Mouse (Mus musculus) neural tube, embryonic 14.5 days (tissue): ENCODE measurements around the gene Dus1l. TPM values are rescaled to one million over a fixed set of nuclear protein-coding genes. Genes with fewer than 3 reads are reported as not detected.

Source experiments
- ATAC-seq: fragments of 200-750 bp; cut with Nextera tagmentation; 2 replicates; pipeline ENCODE4 v1.8.0; 2017; ENCODE audit warnings: low read depth, mild to moderate bottlenecking, moderate TSS enrichment, moderate library complexity
- H3K27ac ChIP-seq: fragments of 300-500 bp; sonication (generic); 2 replicates; pipeline ENCODE4 v1.5.1; 2014; ENCODE audit warnings: low read depth, mild to moderate bottlenecking, control low read depth, low read length, moderate library complexity, mixed read lengths
- H3K27me3 ChIP-seq: fragments of 300-500 bp; sonication (generic); 2 replicates; pipeline ENCODE4 v1.6.1; 2014; ENCODE audit warnings: low read length; ENCODE audit not compliant: control insufficient read depth, insufficient read depth
- H3K36me3 ChIP-seq: fragments of 300-500 bp; sonication (generic); 2 replicates; pipeline ENCODE4 v1.6.1; 2014; ENCODE audit warnings: low read length, mixed read lengths; ENCODE audit not compliant: control insufficient read depth, insufficient read depth
- H3K4me1 ChIP-seq: fragments of 300-500 bp; sonication (generic); 2 replicates; pipeline ENCODE4 v1.6.1; 2014; ENCODE audit warnings: low read length; ENCODE audit not compliant: control insufficient read depth, insufficient read depth
- H3K4me2 ChIP-seq: fragments of 300-500 bp; sonication (generic); 2 replicates; pipeline ENCODE4 v1.6.1; 2014; ENCODE audit warnings: mild to moderate bottlenecking, low read depth, low read length, control low read depth
- H3K4me3 ChIP-seq: fragments of 300-500 bp; sonication (generic); 2 replicates; pipeline ENCODE4 v1.5.1; 2014; ENCODE audit warnings: low read depth, low read length, control low read depth, mixed read lengths
- H3K9ac ChIP-seq: fragments of 300-500 bp; sonication (generic); replicated peaks from 2 replicates; pipeline ENCODE4 v1.6.1; 2014; ENCODE audit warnings: low read depth, mild to moderate bottlenecking, control low read depth, low read length, mixed read lengths
- H3K9me3 ChIP-seq: fragments of 300-500 bp; sonication (generic); 2 replicates; pipeline ENCODE4 v1.6.1; 2016; ENCODE audit warnings: low read length; ENCODE audit not compliant: control insufficient read depth
- WGBS: fragments of 180-500 bp; shearing (Covaris S2); extraction: QIAGEN DNeasy Blood & Tissue Kit; methylation state at CpG from one replicate; pipeline ENCODE4 v1.1.7; 2014; 5-methylcytosine and 5-hydroxymethylcytosine counted together
- polyA plus RNA-seq: library from polyadenylated mRNA; unstranded; fragments of >200 nt; fragmentation: Nextera tagmentation; extraction: Ambion mirVana; gene quantifications from 2 replicates; pipeline ENCODE4 v1.2.1, GENCODE M21; 2014

Dus1l gene
- polyA plus RNA-seq, 1 experiment from 2014 or later = 44.8 TPM

DNA sequence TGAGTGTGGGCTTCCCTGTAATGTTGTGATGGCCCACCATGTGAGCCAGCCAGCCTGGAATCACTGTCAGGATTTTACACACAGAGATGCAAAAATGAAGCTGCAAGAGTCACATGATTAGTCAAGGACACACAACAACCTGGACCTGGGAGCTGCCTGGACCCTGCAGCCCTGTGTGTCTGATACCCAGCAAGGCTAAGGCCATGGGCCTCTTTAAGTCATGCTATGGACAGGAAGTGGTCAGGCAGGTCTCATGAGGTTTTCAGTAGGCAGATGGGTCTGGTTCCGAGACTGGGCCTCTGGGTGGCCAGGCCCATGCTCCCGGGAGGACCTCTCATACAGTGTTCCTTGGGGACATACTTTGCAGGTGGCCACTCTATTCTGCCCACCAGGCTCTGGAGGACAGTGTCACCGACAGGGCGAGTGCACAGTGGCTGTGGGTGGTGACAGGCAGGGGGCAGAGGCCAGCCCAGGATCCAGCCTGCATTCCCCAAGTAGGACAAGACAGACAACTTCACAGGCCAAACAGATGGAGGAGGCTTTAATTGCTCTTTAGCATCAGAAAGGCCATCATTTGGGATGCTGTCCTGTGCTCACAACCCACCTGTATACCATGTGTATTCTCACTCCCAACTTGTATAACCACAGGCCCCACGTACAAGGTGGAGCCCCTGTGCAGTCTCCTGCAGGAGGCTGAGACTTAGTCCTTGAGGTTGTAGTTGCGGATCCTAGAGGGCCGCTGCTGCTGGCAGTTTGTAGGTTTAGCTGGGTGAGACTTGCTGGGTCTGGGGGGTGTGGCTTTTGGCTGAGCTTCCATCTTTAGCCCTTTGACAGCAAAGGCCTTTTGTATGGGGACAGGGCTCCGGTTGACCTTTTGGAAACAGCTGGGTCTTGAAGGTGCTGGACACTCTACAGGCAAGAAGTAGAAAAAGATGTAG lies 30.1 kb upstream of the Dus1l start:
- no peaks in the 10 kb centered on the region for H3K27me3 ChIP-seq
- no peak overlapping the region for H3K9ac ChIP-seq
- peaks cover 24% of the 10 kb centered on the region for H3K4me1 ChIP-seq
- no peaks in the 10 kb centered on the region for H3K9me3 ChIP-seq
- ATAC-seq = no peak
- no peak overlapping the region for H3K4me3 ChIP-seq
- peak overlapping the region; percentile 99; the same call in 1 of the 2 replicates for H3K27ac ChIP-seq
- H3K4me2 ChIP-seq = no peak overlapping the region
- WGBS = 76% methylated on average over 8 of the region's 8 CpGs
- no peaks in the 10 kb centered on the region for H3K36me3 ChIP-seq

DNA sequence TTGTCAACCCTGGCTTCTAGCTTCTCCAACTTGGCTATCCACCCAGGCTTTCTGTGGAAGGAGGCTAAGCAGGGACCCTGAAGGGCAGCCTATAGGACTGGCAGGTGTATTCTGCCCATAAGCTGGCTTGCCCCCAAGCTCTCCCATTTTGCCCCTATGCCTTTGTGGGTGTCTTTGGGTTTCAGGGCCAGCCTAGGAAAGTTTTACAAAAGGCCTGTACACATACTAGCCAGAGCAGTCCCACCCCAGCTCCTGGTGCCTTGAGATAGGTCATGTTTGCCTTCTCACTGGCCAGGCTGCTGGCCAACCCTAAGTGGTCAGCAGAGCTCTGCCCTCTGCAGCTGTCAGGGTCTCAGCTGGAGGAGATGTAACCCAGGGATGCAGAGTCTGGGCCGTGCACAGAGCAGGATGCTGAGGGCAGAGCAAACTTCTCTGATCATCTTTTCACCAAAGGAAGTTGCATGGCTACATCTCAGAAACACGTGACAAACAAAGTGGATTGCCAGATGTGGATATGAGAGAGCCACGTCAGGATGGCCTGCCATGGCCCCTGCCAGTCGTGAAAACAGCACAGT lies 29.2 kb upstream of the Dus1l start:
- peak overlapping the region; percentile 95 for H3K9ac ChIP-seq
- peaks cover 28% of the 10 kb centered on the region for H3K4me1 ChIP-seq
- H3K27me3 ChIP-seq = no peaks in the 10 kb centered on the region
- peak overlapping the region; percentile 99 for H3K27ac ChIP-seq
- H3K36me3 ChIP-seq = peaks cover 3% of the 10 kb centered on the region
- 52% methylated on average over 4 of the region's 4 CpGs for WGBS
- peak overlapping the region; percentile 84 for H3K4me3 ChIP-seq
- no peaks in the 10 kb centered on the region for H3K9me3 ChIP-seq
- no peak for ATAC-seq
- H3K4me2 ChIP-seq = peak overlapping the region; percentile 99

- whole genome bisulfite sequencing = under 1% methylated on average over 21 of the region's 21 CpGs
- Histone ChIP-seq H3K27me3 (no peaks in the 10 kb centered on the region), H3K36me3 (peaks cover 9% of the 10 kb centered on the region), H3K4me3 (peak overlapping the region; percentile 84), H3K27ac (peak overlapping the region; percentile 99), H3K4me2 (peak overlapping the region; percentile 99), H3K9me3 (no peaks in the 10 kb centered on the region), H3K4me1 (peaks cover 28% of the 10 kb centered on the region), H3K9ac (peak overlapping the region; percentile 95)
- ATAC-seq = peak; percentile 62
Observed at GRCm38 (mm10) chr11:120824787-120825288, 28.6 kb upstream of the Dus1l start.

- ATAC-seq = peak; percentile 92
- WGBS = under 1% methylated on average over 101 of the region's 109 CpGs
- peak within 1 kb of the TSS; percentile 99 for H3K27ac ChIP-seq
- H3K27me3 ChIP-seq = no peaks in the 10 kb centered on the region
- peak within 1 kb of the TSS; percentile 84 for H3K4me3 ChIP-seq
- H3K4me2 ChIP-seq = peak within 1 kb of the TSS; percentile 99
- no peaks in the 10 kb centered on the region for H3K9me3 ChIP-seq
- H3K36me3 ChIP-seq = peaks cover 15% of the 10 kb centered on the region
- peak within 1 kb of the TSS; percentile 95 for H3K9ac ChIP-seq
- H3K4me1 ChIP-seq = peaks cover 28% of the 10 kb centered on the region
Observed at GRCm38 (mm10) chr11:120823956-120824786, 28.0 kb upstream of the Dus1l start, which contains the start of gene Fasn. Gene Fasn (minus strand): TSS chr11:120824547.

DNA sequence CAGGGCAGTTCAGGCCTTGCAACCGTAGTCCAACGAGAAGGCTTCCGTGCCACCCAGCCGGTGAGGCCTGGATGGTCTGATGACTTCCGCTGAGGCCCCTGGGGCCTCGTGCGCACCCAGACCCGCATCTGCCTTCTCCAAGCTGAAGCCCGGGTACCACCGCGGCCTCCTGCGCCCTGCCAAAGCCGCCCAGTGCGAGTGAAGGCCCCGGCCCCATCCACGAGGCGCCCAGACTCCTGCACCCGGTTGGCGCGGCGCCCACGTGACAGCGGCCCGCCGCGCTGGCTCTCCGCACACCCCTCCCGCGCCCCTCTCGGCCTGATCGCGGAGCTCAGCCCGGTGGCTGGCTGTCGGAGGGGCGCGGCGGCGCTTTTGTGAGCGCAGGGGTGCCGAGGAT lies 27.3 kb upstream of the Dus1l start:
- peak overlapping the region; percentile 99 for H3K4me2 ChIP-seq
- H3K4me1 ChIP-seq = peaks cover 28% of the 10 kb centered on the region
- ATAC-seq = peak; percentile 42
- H3K9ac ChIP-seq = peak overlapping the region; percentile 95
- H3K36me3 ChIP-seq = peaks cover 22% of the 10 kb centered on the region
- H3K27me3 ChIP-seq = no peaks in the 10 kb centered on the region
- peak overlapping the region; percentile 84 for H3K4me3 ChIP-seq
- under 1% methylated on average over 33 of the region's 40 CpGs for WGBS
- no peaks in the 10 kb centered on the region for H3K9me3 ChIP-seq
- peak overlapping the region; percentile 99 for H3K27ac ChIP-seq

GRCm38 (mm10) chr11:120822831-120823550 lies 26.8 kb upstream of the Dus1l start:
- ATAC-seq = no peak
- Histone ChIP-seq H3K4me1 (peaks cover 28% of the 10 kb centered on the region), H3K27me3 (no peaks in the 10 kb centered on the region)

GRCm38 (mm10) chr11:120822321-120822720 lies 26.1 kb upstream of the Dus1l start:
- WGBS = 58% methylated on average over 4 of the region's 4 CpGs
- Histone ChIP-seq H3K9me3 (no peaks in the 10 kb centered on the region), H3K4me3 (peak overlapping the region; percentile 84), H3K27me3 (no peaks in the 10 kb centered on the region), H3K4me1 (peaks cover 28% of the 10 kb centered on the region), H3K36me3 (peaks cover 34% of the 10 kb centered on the region), H3K9ac (peak overlapping the region; percentile 95), H3K4me2 (peak overlapping the region; percentile 99), H3K27ac (no peak overlapping the region)
- no peak for ATAC-seq

More at GRCm38 (mm10) chr11:120822831-120823550, 26.8 kb upstream of the Dus1l start:
- peak overlapping the region; percentile 84 for H3K4me3 ChIP-seq
- H3K27ac ChIP-seq = peak overlapping the region; percentile 99
- H3K9me3 ChIP-seq = no peaks in the 10 kb centered on the region
- H3K9ac ChIP-seq = peak overlapping the region; percentile 95
- 0% methylated on average over 14 of the region's 14 CpGs for WGBS
- H3K36me3 ChIP-seq = peaks cover 27% of the 10 kb centered on the region
- peak overlapping the region; percentile 99 for H3K4me2 ChIP-seq
